Mouse (Mus musculus) erythroblast, embryonic 14.5 days (primary cell): ENCODE results near the gene Lpin2.

ENCODE experiments used
- GATA1 ChIP-seq: IDR thresholded peaks from 2 replicates; pipeline ENCODE4 v1.6.1; 2012; ENCODE audit warnings: low read length, inconsistent platforms, mixed read lengths
- TAL1 ChIP-seq: IDR thresholded peaks from 3 replicates; pipeline ENCODE4 v1.6.1; 2012; ENCODE audit warnings: low read length, inconsistent platforms, mixed read lengths

GRCm38 (mm10) chr17:71288145-71288758 lies 105.9 kb downstream of the Lpin2 start:
- TF ChIP-seq GATA1 (no peak), TAL1 (no peak)
